ENCODE assay signal across 8 mouse cellular contexts in the genomic region with DNA sequence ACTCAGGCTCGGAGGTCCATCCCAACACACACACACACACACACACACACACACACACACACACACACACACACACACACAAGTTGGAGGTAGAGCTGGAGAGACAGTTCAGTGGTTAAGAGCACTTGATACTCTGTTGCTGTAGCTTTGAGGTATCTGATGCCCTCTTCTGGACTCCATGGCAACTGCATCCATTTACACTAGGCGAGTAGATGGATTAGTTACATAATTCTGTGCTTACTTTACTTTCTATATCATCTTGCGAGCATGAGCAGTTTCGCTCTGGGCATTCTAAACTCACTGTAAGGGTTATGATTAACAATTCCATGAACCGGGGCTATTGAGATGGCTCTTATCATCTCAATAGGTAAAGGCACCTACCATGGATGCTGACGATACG. TPM values are rescaled to one million over a fixed set of nuclear protein-coding genes. Genes with fewer than 3 reads are reported as not detected.
A peak's percentile ranks its signal among the peaks of the same experiment; 100 is the strongest.
DNase-seq lines count a peak whose midpoint lies in the region; ATAC-seq and TF ChIP-seq lines count a peak whose summit lies in the region.

No protein-coding gene starts in this region.

- no peak overlapping the region for H3K9ac ChIP-seq in heart, embryonic 12.5 days

- 60% methylated on average over 7 of the region's 7 CpGs for WGBS in heart, embryonic 12.5 days

- no peaks in the 10 kb centered on the region for H3K36me3 ChIP-seq in heart, embryonic 12.5 days

- H3K9me3 ChIP-seq in heart, embryonic 12.5 days (replicated peaks) = no peaks in the 10 kb centered on the region

- no peaks in the 10 kb centered on the region for H3K27me3 ChIP-seq in heart, embryonic 12.5 days (replicated peaks)

- H3K4me2 ChIP-seq in heart, embryonic 12.5 days = no peak overlapping the region

- H3K4me1 ChIP-seq in heart, embryonic 12.5 days (replicated peaks) = peaks cover 23% of the 10 kb centered on the region

- H3K27ac ChIP-seq in heart, embryonic 12.5 days (ENCODE audit: poor library complexity, severe bottlenecking) = no peak overlapping the region
- no peak overlapping the region for H3K27ac ChIP-seq in left cerebral cortex, adult 2 months

- ATAC-seq in heart, embryonic 12.5 days (ENCODE audit: insufficient number of reproducible peaks, low FRiP score) = no peak

- TF ChIP-seq CTCF in left cerebral cortex, adult 2 months (IDR thresholded peaks at IDR 0.05) = peak; percentile 60

- peak; percentile 35 for DNase-seq in heart, adult 8-10 months (ENCODE audit: low spot score)
- peak; percentile 65 for DNase-seq in CD4-positive helper T cell, adult 2 months (ENCODE audit: low read depth, low spot score)
- DNase-seq in c-Kit-positive CD71-negative TER-119-negative erythroid progenitor cells, embryonic 14.5 days (ENCODE audit: low read depth) = peak; percentile 41
- peak; percentile 13 to 50 for DNase-seq in heart, postnatal 14 days
- peak; percentile 73 to 78 for DNase-seq in left cerebral cortex, adult 2 months (ENCODE audit: extremely low spot score in 1 of 2, low spot score in 2 of 2)
- DNase-seq in naive thymus-derived CD4-positive, alpha-beta T cell, adult 2 months (ENCODE audit: low read depth) = peak; percentile 75
- no peak for DNase-seq in gastrocnemius, adult 8-10 months (ENCODE audit: low spot score in 2 of 2)

- intact Hi-C loops in heart, postnatal 14 days (cut with DNase I) = no loop called here
- intact Hi-C loops in left cerebral cortex, adult 2 months (cut with DNase I) = no loop called here

- H3K4me3 ChIP-seq in heart, embryonic 12.5 days = no peak overlapping the region
- no peak overlapping the region for H3K4me3 ChIP-seq in left cerebral cortex, adult 2 months

RNA-seq across cellular contexts. Expression of a gene that starts 8.6 kb away (rescaled TPM):
- under 1 TPM; 0.20 to 0.82 (median 0.45) TPM for total RNA-seq in heart, adult 8-10 months (2022)
- polyA plus RNA-seq in heart, embryonic 12.5 days (2016; fragmentation: Nextera tagmentation; extraction: Ambion mirVana) = 0.46 and 0.93 TPM in 2 replicates
- total RNA-seq in heart, postnatal 14 days (2021) = under 1 TPM; 0.10 to 0.17 TPM
- total RNA-seq in left cerebral cortex, adult 2 months (2021) = 100 to 1,000 TPM; 169 to 188 TPM
- total RNA-seq in gastrocnemius, adult 8-10 months (2022) = under 1 TPM in 1 of 4 experiments, not detected in 3; 0.10 TPM

RNA-seq across cellular contexts. Expression of a gene that starts 14.5 kb away (rescaled TPM):
- 10 to 100 TPM; 39.5 to 48.0 (median 45.7) TPM for total RNA-seq in heart, adult 8-10 months (2022)
- 61.5 and 66.0 TPM in 2 replicates for polyA plus RNA-seq in heart, embryonic 12.5 days (2016; fragmentation: Nextera tagmentation; extraction: Ambion mirVana)
- 10 to 100 TPM; 54.8 to 55.3 TPM for total RNA-seq in heart, postnatal 14 days (2021)
- 100 to 1,000 TPM; 169 to 170 TPM for total RNA-seq in left cerebral cortex, adult 2 months (2021)
- total RNA-seq in gastrocnemius, adult 8-10 months (2022) = 10 to 100 TPM; 20.3 to 28.4 (median 24.6) TPM

Comparison
In these comparisons a context has a peak if more than half of its experiments do, and no peak if none do; other contexts are left out.
1. DNase-seq: peak in heart, adult 8-10 months (single experiment), CD4-positive helper T cell, adult 2 months (single experiment), c-Kit-positive CD71-negative TER-119-negative erythroid progenitor cells, embryonic 14.5 days (single experiment), heart, postnatal 14 days (2 of 2), left cerebral cortex, adult 2 months (2 of 2) and naive thymus-derived CD4-positive, alpha-beta T cell, adult 2 months (single experiment); none in gastrocnemius, adult 8-10 months (0 of 2).
2. RNA of a gene that starts 8.6 kb away (total RNA-seq): 169 to 188 TPM in left cerebral cortex, adult 2 months; 0.20 to 0.82 TPM in heart, adult 8-10 months, 0.10 to 0.17 TPM in heart, postnatal 14 days and 0.10 TPM in gastrocnemius, adult 8-10 months; every median in the first group is over 10 times any median in the second.